Mouse (Mus musculus): ENCODE results near the gene Frmpd3. TPM values are rescaled to one million over a fixed set of nuclear protein-coding genes. Genes with fewer than 3 reads are reported as not detected.

Gene Frmpd3
- polyA plus RNA-seq, 1 experiment from 2014 or later, result not detected

- H3K9me3 ChIP-seq (ENCODE audit: control insufficient read depth), result no peaks in the 10 kb centered on the region
- 80% methylated on average over 5 of the region's 5 CpGs for WGBS
- H3K36me3 ChIP-seq (ENCODE audit: control insufficient read depth, insufficient read depth), result no peaks in the 10 kb centered on the region
- no peak overlapping the region for H3K4me3 ChIP-seq (ENCODE audit: low read depth, low read length)
- ATAC-seq, result no peak
- H3K27me3 ChIP-seq (replicated peaks; ENCODE audit: control insufficient read depth, insufficient read depth, low read length), result no peaks in the 10 kb centered on the region
- no peak overlapping the region for H3K4me2 ChIP-seq (replicated peaks; ENCODE audit: low read depth)
- TF ChIP-seq CTCF (IDR thresholded peaks at IDR 0.05; ENCODE audit: low read depth), result no peak
- no peak overlapping the region for H3K9ac ChIP-seq (ENCODE audit: low read depth, low read length)
- no peak overlapping the region for H3K27ac ChIP-seq (ENCODE audit: low read depth, low read length)
- H3K4me1 ChIP-seq (replicated peaks; ENCODE audit: control insufficient read depth, insufficient read depth, low read length), result no peaks in the 10 kb centered on the region
These were observed 65.5 kb downstream of the Frmpd3 start for GRCm38 (mm10) chrX:140407593-140407992.

- H3K9me3 ChIP-seq (ENCODE audit: control insufficient read depth), result no peaks in the 10 kb centered on the region
- WGBS, result 78% methylated on average over 4 of the region's 4 CpGs
- no peak overlapping the region for H3K9ac ChIP-seq (ENCODE audit: low read depth, low read length)
- ATAC-seq, result no peak
- no peak overlapping the region for H3K27ac ChIP-seq (ENCODE audit: low read depth, low read length)
- H3K4me1 ChIP-seq (replicated peaks; ENCODE audit: control insufficient read depth, insufficient read depth, low read length), result no peaks in the 10 kb centered on the region
- no peak for TF ChIP-seq CTCF (IDR thresholded peaks at IDR 0.05; ENCODE audit: low read depth)
- no peaks in the 10 kb centered on the region for H3K36me3 ChIP-seq (ENCODE audit: control insufficient read depth, insufficient read depth)
- H3K4me2 ChIP-seq (replicated peaks; ENCODE audit: low read depth), result no peak overlapping the region
- no peaks in the 10 kb centered on the region for H3K27me3 ChIP-seq (replicated peaks; ENCODE audit: control insufficient read depth, insufficient read depth, low read length)
- no peak overlapping the region for H3K4me3 ChIP-seq (ENCODE audit: low read depth, low read length)
These were observed 76.4 kb downstream of the Frmpd3 start for GRCm38 (mm10) chrX:140418467-140418866.

GRCm38 (mm10) chrX:140427124-140427523, 85.1 kb downstream of the Frmpd3 start:
- WGBS, result 76% methylated on average over 4 of the region's 4 CpGs
- no peaks in the 10 kb centered on the region for H3K4me1 ChIP-seq (replicated peaks; ENCODE audit: control insufficient read depth, insufficient read depth, low read length)
- no peak for TF ChIP-seq CTCF (IDR thresholded peaks at IDR 0.05; ENCODE audit: low read depth)
- no peak overlapping the region for H3K27ac ChIP-seq (ENCODE audit: low read depth, low read length)
- no peaks in the 10 kb centered on the region for H3K36me3 ChIP-seq (ENCODE audit: control insufficient read depth, insufficient read depth)
- H3K9ac ChIP-seq (ENCODE audit: low read depth, low read length), result no peak overlapping the region
- H3K4me3 ChIP-seq (ENCODE audit: low read depth, low read length), result no peak overlapping the region
- ATAC-seq, result no peak
- H3K9me3 ChIP-seq (ENCODE audit: control insufficient read depth), result no peaks in the 10 kb centered on the region
- no peaks in the 10 kb centered on the region for H3K27me3 ChIP-seq (replicated peaks; ENCODE audit: control insufficient read depth, insufficient read depth, low read length)
- no peak overlapping the region for H3K4me2 ChIP-seq (replicated peaks; ENCODE audit: low read depth)

GRCm38 (mm10) chrX:140428252-140428651, 86.2 kb downstream of the Frmpd3 start:
- Histone ChIP-seq H3K4me1 (replicated peaks; ENCODE audit: control insufficient read depth, insufficient read depth, low read length) (no peaks in the 10 kb centered on the region), H3K27me3 (replicated peaks; ENCODE audit: control insufficient read depth, insufficient read depth, low read length) (no peaks in the 10 kb centered on the region), H3K36me3 (ENCODE audit: control insufficient read depth, insufficient read depth) (no peaks in the 10 kb centered on the region), H3K4me3 (ENCODE audit: low read depth, low read length) (no peak overlapping the region), H3K9me3 (ENCODE audit: control insufficient read depth) (no peaks in the 10 kb centered on the region), H3K4me2 (replicated peaks; ENCODE audit: low read depth) (no peak overlapping the region), H3K27ac (ENCODE audit: low read depth, low read length) (no peak overlapping the region), H3K9ac (ENCODE audit: low read depth, low read length) (no peak overlapping the region)
- TF ChIP-seq CTCF (IDR thresholded peaks at IDR 0.05; ENCODE audit: low read depth), result peak; percentile 58
- WGBS, result 69% methylated on average over 8 of the region's 8 CpGs
- no peak for ATAC-seq

- TF ChIP-seq CTCF (IDR thresholded peaks at IDR 0.05; ENCODE audit: low read depth), result no peak
- no peak for ATAC-seq
- 67% methylated on average over 5 of the region's 5 CpGs for whole genome bisulfite sequencing
- H3K36me3 ChIP-seq (ENCODE audit: control insufficient read depth, insufficient read depth), result no peaks in the 10 kb centered on the region
- no peak overlapping the region for H3K4me2 ChIP-seq (replicated peaks; ENCODE audit: low read depth)
- H3K27me3 ChIP-seq (replicated peaks; ENCODE audit: control insufficient read depth, insufficient read depth, low read length), result no peaks in the 10 kb centered on the region
- H3K9ac ChIP-seq (ENCODE audit: low read depth, low read length), result no peak overlapping the region
- H3K27ac ChIP-seq (ENCODE audit: low read depth, low read length), result no peak overlapping the region
- no peaks in the 10 kb centered on the region for H3K4me1 ChIP-seq (replicated peaks; ENCODE audit: control insufficient read depth, insufficient read depth, low read length)
- no peak overlapping the region for H3K4me3 ChIP-seq (ENCODE audit: low read depth, low read length)
- no peaks in the 10 kb centered on the region for H3K9me3 ChIP-seq (ENCODE audit: control insufficient read depth)
These were observed 87.9 kb downstream of the Frmpd3 start for GRCm38 (mm10) chrX:140429985-140430384.

GRCm38 (mm10) chrX:140430506-140430905, 88.4 kb downstream of the Frmpd3 start:
- no peaks in the 10 kb centered on the region for H3K27me3 ChIP-seq (replicated peaks; ENCODE audit: control insufficient read depth, insufficient read depth, low read length)
- H3K36me3 ChIP-seq (ENCODE audit: control insufficient read depth, insufficient read depth), result no peaks in the 10 kb centered on the region
- 87% methylated on average over 12 of the region's 12 CpGs for WGBS
- no peaks in the 10 kb centered on the region for H3K4me1 ChIP-seq (replicated peaks; ENCODE audit: control insufficient read depth, insufficient read depth, low read length)
- no peak for ATAC-seq
- no peak overlapping the region for H3K4me2 ChIP-seq (replicated peaks; ENCODE audit: low read depth)
- no peaks in the 10 kb centered on the region for H3K9me3 ChIP-seq (ENCODE audit: control insufficient read depth)
- no peak overlapping the region for H3K9ac ChIP-seq (ENCODE audit: low read depth, low read length)
- no peak overlapping the region for H3K27ac ChIP-seq (ENCODE audit: low read depth, low read length)
- no peak overlapping the region for H3K4me3 ChIP-seq (ENCODE audit: low read depth, low read length)
- TF ChIP-seq CTCF (IDR thresholded peaks at IDR 0.05; ENCODE audit: low read depth), result no peak

GRCm38 (mm10) chrX:140431981-140432380, 89.9 kb downstream of the Frmpd3 start:
- H3K27ac ChIP-seq (ENCODE audit: low read depth, low read length), result no peak overlapping the region
- no peak overlapping the region for H3K4me2 ChIP-seq (replicated peaks; ENCODE audit: low read depth)
- no peaks in the 10 kb centered on the region for H3K36me3 ChIP-seq (ENCODE audit: control insufficient read depth, insufficient read depth)
- H3K9me3 ChIP-seq (ENCODE audit: control insufficient read depth), result no peaks in the 10 kb centered on the region
- H3K27me3 ChIP-seq (replicated peaks; ENCODE audit: control insufficient read depth, insufficient read depth, low read length), result no peaks in the 10 kb centered on the region
- H3K4me1 ChIP-seq (replicated peaks; ENCODE audit: control insufficient read depth, insufficient read depth, low read length), result no peaks in the 10 kb centered on the region
- ATAC-seq, result no peak
- no peak overlapping the region for H3K9ac ChIP-seq (ENCODE audit: low read depth, low read length)
- H3K4me3 ChIP-seq (ENCODE audit: low read depth, low read length), result no peak overlapping the region
- no peak for TF ChIP-seq CTCF (IDR thresholded peaks at IDR 0.05; ENCODE audit: low read depth)
- WGBS, result 85% methylated on average over 15 of the region's 15 CpGs

All from intestine, postnatal 0 days (tissue).